Mouse (Mus musculus) cerebellum, postnatal 36 days (tissue): Measurements from ENCODE around the gene Dusp14.

Experiments
- DNase-seq, 2 experiments: peaks; one replicate each; pipeline ENCODE4 v3.0.0; 2021 to 2022; ENCODE audit warnings: mixed read lengths in 2 of 2

The Dusp14 gene

DNA sequence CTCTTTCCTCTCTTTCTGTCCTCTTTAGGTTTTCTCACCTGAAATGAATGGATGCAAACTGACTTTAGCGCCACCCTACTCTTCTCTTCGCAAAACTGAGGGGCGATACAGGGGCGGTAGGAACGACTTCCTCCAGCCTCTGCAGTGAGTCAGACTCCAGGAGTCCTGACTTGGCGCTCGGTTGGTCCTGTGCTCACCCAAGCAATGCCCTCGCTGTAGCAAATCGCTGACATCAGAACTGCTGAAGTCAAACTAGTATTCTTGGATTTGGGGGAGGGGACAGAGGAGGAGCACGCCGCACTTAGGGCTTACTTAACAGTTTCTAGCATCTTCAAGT lies at the start of gene Dusp14:
Gene Dusp14 (minus strand): TSS at position 228 of the 337 bp plus-strand sequence.
- DNase-seq: no peak

DNA sequence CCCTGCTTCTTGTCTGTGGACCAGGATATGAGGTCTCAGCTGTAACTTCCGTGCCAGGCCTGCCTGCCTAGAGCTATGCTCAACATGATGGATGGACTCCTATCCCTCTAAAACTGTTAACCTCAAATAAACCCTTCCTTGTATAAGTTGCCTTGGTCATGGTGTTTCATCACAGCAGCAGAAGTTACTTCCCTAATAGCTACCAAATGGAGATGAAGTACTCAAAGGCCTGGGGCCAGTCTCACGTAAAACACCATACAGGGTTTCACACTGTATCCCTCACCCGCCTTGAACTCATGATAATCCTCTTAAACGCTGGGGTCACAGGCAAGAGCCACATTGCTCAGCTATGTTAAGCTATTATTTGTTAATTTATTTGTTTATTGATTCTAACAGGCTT lies 48.4 kb upstream of the Dusp14 start:
- no peak for DNase-seq

- no peak for DNase-seq
These were observed 47.2 kb upstream of the Dusp14 start for GRCm38 (mm10) chr11:84116221-84116620.

DNA sequence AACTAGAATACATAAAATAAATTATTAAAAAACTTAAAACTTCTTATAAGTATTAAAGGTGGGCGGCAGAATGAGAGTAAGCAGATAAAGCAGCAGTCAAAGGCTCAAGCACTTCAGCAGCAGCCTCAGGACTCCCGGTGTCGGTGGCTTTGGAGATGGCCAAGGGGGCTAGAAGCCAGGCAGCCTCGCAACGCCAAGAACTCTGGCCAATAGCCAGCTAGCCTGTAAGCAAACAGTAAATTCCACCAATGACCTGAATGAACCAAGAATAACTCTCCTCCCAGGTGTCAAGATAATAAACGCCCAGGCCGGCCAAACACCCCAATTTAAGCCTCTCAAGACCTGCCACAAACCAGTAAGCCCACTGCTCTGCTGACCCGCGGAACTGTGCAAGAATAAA lies 46.6 kb upstream of the Dusp14 start:
- peak in 1 of 2 experiments; percentile 10 for DNase-seq

DNA sequence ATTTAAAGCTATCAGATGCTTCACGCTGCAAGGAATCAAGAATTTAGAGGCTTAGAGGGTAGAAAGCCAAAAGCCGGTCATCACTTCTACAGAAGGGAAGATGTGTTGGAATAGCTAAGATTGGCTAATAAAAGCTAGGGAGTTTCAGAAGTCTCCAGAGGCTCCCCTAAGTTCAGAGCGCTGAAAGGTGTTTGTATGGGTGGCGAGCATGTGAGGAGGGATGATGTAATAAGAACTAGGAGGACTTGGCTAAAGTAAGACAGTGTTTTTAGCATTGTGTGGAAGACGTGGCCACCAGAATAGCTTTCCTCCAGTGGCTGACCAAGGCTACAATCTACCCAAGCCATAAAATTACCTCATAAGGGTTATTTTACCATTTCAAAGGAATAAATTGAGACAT lies 44.6 kb upstream of the Dusp14 start:
- no peak for DNase-seq

DNA sequence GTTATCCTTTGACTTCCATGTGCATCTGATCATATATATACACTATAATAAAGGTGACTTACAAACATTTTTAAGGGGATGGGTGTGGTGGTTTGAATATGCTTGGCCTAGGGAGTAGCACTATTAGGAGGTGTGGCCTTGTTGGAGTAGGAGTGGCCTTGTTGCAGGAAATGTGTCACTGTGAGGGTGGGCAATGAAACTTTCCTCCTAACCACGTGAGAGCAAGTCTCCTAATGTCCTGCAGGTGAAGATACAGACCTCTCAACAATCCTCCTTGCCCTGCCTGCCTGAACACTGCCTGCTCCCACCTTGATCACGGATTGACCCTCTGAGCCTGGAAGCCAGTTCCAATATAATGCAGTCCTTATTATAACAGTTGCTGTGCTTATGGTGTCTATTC lies 38.1 kb upstream of the Dusp14 start:
- DNase-seq: no peak

- DNase-seq: no peak
These were observed 35.0 kb upstream of the Dusp14 start for GRCm38 (mm10) chr11:84104036-84104435.

DNA sequence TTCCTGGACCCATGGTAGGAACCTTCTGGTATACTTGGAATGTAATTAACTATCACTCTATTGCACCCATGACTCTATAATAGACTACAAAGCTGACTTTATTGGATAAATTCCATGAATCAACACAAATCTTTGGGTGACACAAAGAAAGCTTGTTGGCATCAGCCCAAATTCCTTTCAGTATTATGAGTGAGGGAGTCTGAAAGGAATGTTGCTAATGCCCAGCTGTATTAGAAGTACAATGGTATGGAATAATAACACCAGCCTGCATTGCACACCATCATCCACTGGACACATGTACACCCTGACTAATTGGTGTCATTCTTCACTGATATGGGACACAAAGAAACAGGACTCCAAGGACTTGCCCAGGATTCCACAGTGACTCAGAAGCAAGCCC lies 32.1 kb upstream of the Dusp14 start:
- no peak for DNase-seq

- no peak for DNase-seq
These were observed 28.4 kb upstream of the Dusp14 start for GRCm38 (mm10) chr11:84097251-84097998.

GRCm38 (mm10) chr11:84095084-84095483 lies 26.0 kb upstream of the Dusp14 start:
- no peak for DNase-seq

- no peak for DNase-seq
These were observed 21.5 kb upstream of the Dusp14 start for GRCm38 (mm10) chr11:84090572-84090971.

DNA sequence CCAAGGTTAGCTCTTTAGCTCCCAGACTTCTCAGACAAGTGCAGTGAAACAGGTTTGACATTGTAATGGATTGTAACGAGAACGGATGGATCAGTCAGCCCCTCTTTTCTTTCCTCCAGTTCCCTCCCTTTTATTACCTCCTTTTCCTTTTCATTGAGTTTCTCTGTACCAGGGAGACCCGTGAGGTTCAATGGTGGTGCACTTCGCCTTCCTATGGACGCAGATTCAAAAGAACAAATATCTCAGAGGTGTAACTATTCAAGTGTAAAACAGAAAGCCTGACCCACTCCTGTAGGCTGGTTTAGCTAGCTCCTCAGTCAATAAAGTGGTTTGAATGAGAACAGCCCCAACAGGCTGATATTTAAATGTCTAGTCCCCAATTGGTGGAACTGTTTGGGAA lies 12.8 kb upstream of the Dusp14 start:
- no peak for DNase-seq

- no peak for DNase-seq
These were observed 11.3 kb upstream of the Dusp14 start for GRCm38 (mm10) chr11:84080327-84080726.

DNA sequence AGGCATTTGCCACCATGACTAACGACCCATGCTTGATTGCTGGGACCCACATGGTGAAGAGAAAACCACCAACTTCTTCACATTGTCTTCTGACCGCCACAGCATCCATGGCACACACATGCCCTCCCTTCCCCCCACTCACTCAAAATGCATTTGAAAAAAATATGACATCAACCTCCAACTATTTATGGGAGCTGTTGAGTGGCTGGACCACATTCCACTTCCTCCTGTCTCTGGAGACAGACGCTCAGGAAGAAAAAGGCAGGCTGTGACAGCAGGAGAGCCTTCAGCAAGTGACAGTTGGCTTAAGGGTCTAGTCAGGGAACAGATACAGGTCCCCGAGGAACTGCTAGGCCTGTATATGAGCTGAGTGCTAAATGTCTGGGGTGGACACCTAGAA lies 10.8 kb upstream of the Dusp14 start:
- no peak for DNase-seq

GRCm38 (mm10) chr11:84079361-84079760 lies 10.3 kb upstream of the Dusp14 start:
- no peak for DNase-seq

GRCm38 (mm10) chr11:84078601-84079000 lies 9.5 kb upstream of the Dusp14 start:
- no peak for DNase-seq

GRCm38 (mm10) chr11:84077008-84077407 lies 7.9 kb upstream of the Dusp14 start:
- no peak for DNase-seq

DNA sequence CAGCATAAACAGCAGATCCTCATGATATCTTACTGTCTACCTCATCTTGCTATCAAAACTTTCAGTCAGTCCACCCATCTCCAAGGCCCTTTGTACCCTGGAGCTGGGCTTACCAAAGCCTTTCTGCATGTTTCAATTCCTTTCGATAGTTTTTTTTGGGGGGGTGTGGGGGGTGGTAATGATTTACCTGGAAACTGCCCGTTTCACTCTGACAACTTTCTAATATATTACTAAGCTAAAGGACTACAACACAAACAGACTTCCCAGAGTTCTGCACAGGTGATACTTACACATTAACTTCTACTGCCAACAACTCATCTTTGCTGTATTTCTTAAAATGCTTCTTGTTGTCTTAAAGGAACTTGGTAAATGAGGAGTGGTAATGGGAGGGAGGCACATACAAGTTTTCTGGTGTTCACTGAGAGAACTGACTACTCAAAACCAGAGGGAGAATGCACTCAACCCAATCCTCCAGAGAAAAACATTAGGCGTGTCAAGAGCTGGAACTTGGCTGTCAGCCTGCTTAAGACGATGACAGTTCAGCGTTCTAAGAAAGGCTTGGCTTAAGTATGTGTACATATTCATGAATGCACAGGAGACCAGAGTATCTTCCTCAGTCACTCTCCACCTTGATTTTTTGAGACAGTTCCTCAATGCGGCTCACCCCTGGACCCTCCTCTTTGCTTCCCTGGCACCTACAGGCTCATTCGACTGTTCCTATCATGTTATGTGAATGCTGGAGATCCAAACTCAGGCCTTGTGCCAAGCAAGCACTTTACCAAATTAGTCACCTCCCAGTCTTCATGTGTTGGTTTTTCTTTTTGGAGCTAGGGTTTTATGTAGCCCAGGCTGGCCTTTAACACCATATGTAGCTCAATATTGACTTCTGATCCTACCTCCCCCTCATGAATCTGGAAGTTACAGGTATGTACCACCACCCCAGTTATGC lies 5.0 kb upstream of the Dusp14 start:
- no peak for DNase-seq

DNA sequence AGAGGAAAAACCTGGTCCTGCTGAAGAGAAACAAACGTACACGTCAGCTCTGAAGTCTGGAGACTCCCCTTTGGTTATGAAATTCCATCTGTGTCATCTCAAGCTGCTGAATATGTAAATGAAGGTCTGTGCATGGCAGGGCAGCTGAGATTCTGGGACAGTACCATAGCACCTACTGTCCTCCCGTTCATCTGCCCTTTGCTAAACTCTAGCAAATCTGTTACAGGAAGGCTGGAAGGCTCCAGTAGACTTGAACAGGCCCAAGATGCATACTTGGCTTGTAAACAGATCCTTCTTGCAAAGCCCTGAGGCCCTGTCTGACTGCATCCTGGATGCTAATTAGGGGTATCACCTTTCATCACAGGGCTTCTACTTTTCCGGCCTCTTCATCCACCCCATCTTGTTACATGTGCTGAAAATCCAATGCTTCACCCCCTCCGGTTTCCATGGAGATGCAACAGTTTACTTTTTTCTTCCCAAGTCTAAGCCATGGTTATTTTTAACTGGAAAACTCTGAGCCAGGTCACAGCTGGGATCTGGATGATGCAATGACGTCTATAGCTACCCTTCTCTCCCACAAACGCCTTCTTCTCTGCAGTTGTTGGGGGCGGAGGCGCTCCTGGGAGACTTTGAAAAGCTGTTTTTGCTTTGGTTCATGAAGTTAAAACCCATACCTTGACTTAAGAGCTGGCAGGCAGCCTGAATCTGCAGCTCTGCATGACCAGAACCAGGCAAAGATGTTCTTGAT lies 4.0 kb upstream of the Dusp14 start:
- DNase-seq: no peak

DNA sequence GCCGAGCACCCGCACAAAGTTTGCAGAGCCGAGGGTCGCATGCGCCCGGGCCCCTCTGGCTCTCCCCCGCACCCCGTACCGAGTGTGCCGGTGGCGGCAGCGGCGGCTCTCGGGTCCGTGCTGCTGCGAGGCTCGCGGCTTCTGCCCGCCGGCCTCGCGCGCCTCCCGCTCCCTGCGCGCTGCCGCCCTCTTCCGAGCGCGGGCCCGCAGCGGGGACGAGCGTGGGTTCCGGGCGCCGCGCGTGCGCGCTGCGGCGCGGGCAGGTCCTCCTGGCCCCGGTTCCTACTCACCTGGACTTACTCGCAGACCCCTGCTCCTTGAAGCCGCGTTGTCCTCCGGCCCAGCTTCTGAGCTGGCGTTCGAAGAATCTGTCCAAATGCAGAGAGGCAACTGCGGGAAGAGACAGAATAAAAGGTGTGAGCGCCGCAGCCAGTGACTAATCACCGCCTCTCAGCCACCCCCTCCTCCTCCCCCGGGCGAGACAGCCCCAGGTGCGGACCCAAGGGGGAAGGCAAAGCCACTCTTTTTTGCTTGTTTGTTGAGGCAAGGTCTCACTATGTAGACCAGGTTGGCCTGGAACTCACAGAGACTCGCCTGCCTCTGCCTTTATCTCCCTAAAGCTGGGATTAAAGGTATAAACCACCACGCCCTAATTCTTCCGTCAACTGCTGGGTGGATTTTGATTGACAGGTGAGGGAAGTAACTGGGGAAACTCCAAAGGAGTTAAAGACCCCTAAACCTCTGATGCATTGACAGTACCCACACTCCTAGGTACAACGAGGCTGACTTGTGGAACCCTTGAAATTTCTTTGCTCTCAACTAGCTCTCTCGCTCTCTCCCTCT lies 649 bp downstream of the Dusp14 start:
- DNase-seq: peak; percentile 76 to 77

DNA sequence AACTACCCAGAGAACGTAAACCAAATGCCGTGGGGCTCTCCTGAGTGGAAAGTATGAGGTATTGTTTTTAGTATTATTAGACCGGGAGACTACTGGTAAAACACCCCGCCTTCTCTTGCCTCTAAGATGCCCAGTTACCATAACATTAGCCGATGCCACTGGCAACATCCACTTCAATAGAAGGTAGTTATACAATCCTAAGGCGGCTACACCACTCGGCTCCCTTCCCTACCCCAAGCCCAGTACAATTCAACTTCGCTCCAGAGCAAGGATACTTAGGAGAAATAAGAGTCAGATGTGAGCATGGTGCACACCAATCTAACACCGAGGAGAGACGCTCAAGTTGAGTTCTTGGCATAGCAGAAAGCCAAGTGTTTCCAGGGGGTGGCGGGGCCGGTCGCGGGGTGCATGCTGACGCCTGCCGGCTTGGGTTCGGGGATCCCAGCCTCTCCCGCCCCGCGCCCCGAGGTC lies 1.3 kb downstream of the Dusp14 start:
- no peak for DNase-seq

DNA sequence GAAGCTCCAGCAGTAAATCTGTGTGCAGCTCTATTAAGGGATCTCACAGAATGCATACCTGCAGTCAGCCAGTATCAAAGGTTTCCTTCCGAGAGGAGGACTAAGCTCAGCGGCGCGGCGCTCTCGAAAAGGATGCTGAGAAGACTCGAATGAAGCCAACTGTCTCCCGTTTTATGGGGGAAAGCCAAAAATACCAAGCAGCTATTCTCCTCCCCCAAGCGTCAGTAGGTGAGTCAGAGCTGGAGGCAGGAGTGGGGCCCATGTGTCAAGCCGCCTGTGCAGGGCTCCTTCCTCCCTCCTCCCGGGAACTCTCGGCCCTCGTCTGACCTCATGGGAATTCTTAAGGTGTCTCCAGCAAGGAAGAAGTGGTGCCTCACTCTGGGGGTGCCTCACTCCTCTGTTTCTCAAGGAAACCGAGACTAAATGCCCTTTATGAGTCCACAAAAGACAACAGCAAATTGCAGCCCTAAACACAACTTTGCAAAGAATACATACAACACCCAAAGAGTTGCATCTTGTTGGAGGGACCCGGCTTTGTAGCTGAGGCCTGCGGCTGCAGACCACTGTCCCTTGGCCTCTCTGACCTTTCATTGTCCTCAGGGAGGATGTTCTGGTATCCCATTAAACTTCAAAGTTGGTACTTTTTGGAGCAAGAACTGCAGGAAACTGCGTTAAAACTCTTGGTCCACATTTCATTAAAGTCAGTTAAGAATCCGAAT lies 2.0 kb downstream of the Dusp14 start:
- DNase-seq: peak; percentile 74 to 82
